Mouse (Mus musculus) lung, postnatal 0 days (tissue): ENCODE measurements around the gene Vac14.

Experiments used
- CTCF ChIP-seq: IDR thresholded peaks from 2 replicates; pipeline ENCODE4 v1.5.1; 2016; ENCODE audit warnings: antibody characterized with exemption, mild to moderate bottlenecking
- EP300 ChIP-seq: IDR thresholded peaks from 2 replicates; pipeline ENCODE4 v1.6.1; 2016; ENCODE audit warnings: antibody characterized with exemption, mild to moderate bottlenecking, control low read depth

- no peak for TF ChIP-seq EP300
- TF ChIP-seq CTCF, result peak; percentile 40
Observed at GRCm38 (mm10) chr8:110669932-110670628, 51.7 kb downstream of the Vac14 start.
